Mouse (Mus musculus): ENCODE measurements around the gene Bdnf. TPM values are rescaled to one million over a fixed set of nuclear protein-coding genes. Genes with fewer than 3 reads are reported as not detected.
A peak's percentile ranks its signal among the peaks of the same experiment; 100 is the strongest.

Bdnf gene
- polyA plus RNA-seq, 1 experiment from 2014 or later = 2.0 TPM

DNA sequence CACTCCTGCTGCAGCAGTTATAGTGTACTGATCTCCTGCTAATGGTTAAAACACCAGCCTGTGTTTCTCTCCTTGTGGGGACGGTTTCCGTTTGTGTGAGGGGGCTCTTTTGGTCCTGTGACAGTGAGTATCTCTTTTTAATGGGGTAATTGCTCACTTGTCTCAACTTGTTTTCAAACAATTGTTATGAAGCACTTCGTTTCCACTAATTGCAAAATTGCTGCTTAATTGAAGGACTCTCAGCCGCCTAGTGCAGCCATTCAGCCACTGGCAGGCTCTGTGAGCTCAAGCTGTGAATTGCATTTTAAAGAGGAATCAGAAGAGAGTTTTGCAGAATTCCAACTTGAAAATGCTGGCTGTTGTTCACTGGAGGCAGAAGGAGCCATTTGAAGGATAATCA is 22.7 kb downstream of the Bdnf start:
- peak; percentile 84 for DNase-seq (ENCODE audit: low spot score)
- H3K4me3 ChIP-seq (ENCODE audit: low read depth, low read length) = no peak overlapping the region
- no peaks in the 10 kb centered on the region for H3K36me3 ChIP-seq (ENCODE audit: control insufficient read depth, insufficient read depth, low read length)
- no peaks in the 10 kb centered on the region for H3K9me3 ChIP-seq (replicated peaks; ENCODE audit: control insufficient read depth, low read length)
- no peak overlapping the region for H3K9ac ChIP-seq (ENCODE audit: low read length)
- WGBS = 0% methylated on average over 4 of the region's 4 CpGs
- ATAC-seq = peak; percentile 28; the same call in 1 of the 2 replicates
- H3K27ac ChIP-seq (ENCODE audit: low read depth, low read length) = no peak overlapping the region
- H3K4me1 ChIP-seq (ENCODE audit: control insufficient read depth, insufficient read depth, low read length) = no peaks in the 10 kb centered on the region; the same call in 1 of the 2 replicates
- H3K27me3 ChIP-seq (replicated peaks; ENCODE audit: control insufficient read depth, insufficient read depth, low read length) = peaks cover 43% of the 10 kb centered on the region
- H3K4me2 ChIP-seq (ENCODE audit: low read length) = 0 out of 2 replicates have a peak overlapping the region, but pooled peaks have one; percentile 20

DNA sequence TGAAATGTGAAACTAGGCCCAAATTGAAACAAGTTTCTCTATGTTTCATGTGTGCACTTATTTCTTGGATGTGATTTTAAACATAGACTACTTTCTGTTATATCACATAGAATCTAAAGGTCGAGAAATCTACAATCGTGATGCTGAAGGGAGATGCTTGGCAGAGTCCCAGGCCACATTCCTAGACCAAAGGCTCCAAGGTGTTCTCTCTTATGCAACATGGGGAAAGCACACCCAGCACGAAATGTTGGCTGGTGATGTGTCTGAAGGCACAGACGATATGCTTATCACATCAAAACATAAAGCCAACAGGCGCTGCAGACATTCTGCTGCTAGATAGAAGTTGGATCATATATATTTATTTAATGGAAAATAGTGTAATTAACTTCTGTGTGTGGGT is 25.8 kb downstream of the Bdnf start:
- no peak overlapping the region for H3K27ac ChIP-seq (ENCODE audit: low read depth, low read length)
- H3K9me3 ChIP-seq (replicated peaks; ENCODE audit: control insufficient read depth, low read length) = no peaks in the 10 kb centered on the region
- H3K27me3 ChIP-seq (replicated peaks; ENCODE audit: control insufficient read depth, insufficient read depth, low read length) = peaks cover 18% of the 10 kb centered on the region
- no peak overlapping the region for H3K4me2 ChIP-seq (ENCODE audit: low read length)
- H3K4me1 ChIP-seq (ENCODE audit: control insufficient read depth, insufficient read depth, low read length) = no peaks in the 10 kb centered on the region
- H3K36me3 ChIP-seq (ENCODE audit: control insufficient read depth, insufficient read depth, low read length) = no peaks in the 10 kb centered on the region
- ATAC-seq (no peak), DNase-seq (ENCODE audit: low spot score) (no peak)
- H3K4me3 ChIP-seq (ENCODE audit: low read depth, low read length) = no peak overlapping the region
- no peak overlapping the region for H3K9ac ChIP-seq (ENCODE audit: low read length)
- WGBS = 75% methylated on average over 5 of the region's 5 CpGs

DNA sequence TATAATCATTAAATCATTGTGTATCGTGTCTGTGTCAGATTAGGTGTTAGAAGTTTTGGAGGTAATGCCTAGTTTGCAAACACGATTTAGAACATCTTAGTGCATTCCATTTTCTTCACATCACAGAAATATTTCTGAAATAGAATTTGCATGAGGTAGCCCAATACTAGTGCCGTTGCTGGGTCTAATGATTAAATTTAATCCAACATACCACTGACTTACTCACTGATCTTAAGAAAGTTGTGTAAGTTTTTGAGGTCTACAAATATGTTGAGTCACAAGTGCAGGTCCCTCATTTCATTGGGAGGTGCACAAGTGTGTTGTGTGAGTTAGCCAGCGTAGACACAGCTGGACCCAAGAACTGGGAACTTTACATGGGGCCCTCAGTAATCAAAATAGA is 29.1 kb downstream of the Bdnf start:
- peaks cover 15% of the 10 kb centered on the region for H3K27me3 ChIP-seq (replicated peaks; ENCODE audit: control insufficient read depth, insufficient read depth, low read length)
- H3K9me3 ChIP-seq (replicated peaks; ENCODE audit: control insufficient read depth, low read length) = no peaks in the 10 kb centered on the region
- 82% methylated on average over 4 of the region's 4 CpGs for WGBS
- no peak overlapping the region for H3K27ac ChIP-seq (ENCODE audit: low read depth, low read length)
- no peak overlapping the region for H3K4me2 ChIP-seq (ENCODE audit: low read length)
- H3K9ac ChIP-seq (ENCODE audit: low read length) = no peak overlapping the region
- no peak overlapping the region for H3K4me3 ChIP-seq (ENCODE audit: low read depth, low read length)
- ATAC-seq (no peak), DNase-seq (ENCODE audit: low spot score) (no peak)
- H3K4me1 ChIP-seq (ENCODE audit: control insufficient read depth, insufficient read depth, low read length) = no peaks in the 10 kb centered on the region
- H3K36me3 ChIP-seq (ENCODE audit: control insufficient read depth, insufficient read depth, low read length) = no peaks in the 10 kb centered on the region

DNA sequence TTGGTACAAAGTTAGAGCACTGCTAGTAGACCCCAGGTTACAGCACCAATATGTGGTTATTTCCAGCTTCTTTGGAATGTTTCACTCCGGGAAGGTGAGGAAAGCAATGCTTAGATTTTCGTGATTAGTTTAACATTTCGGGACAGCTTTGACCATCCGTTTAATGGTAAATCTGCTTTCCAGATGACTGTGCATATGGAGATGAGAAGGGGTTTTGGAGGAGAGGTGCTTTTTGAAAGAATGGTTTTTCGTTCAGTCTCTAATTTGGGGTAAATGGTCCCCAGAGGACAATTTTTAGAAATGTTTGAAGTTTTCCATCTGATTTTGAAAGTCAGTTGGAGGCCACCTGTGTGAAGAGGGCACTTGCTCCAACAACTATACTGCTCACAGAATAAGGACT is 29.6 kb downstream of the Bdnf start:
- DNase-seq (ENCODE audit: low spot score) (no peak), ATAC-seq (no peak)
- H3K9me3 ChIP-seq (replicated peaks; ENCODE audit: control insufficient read depth, low read length) = no peaks in the 10 kb centered on the region
- H3K27me3 ChIP-seq (replicated peaks; ENCODE audit: control insufficient read depth, insufficient read depth, low read length) = peaks cover 15% of the 10 kb centered on the region; the same call in 1 of the 2 replicates
- H3K9ac ChIP-seq (ENCODE audit: low read length) = no peak overlapping the region
- WGBS = 91% methylated on average over 5 of the region's 5 CpGs
- H3K4me1 ChIP-seq (ENCODE audit: control insufficient read depth, insufficient read depth, low read length) = no peaks in the 10 kb centered on the region
- no peak overlapping the region for H3K4me2 ChIP-seq (ENCODE audit: low read length)
- no peaks in the 10 kb centered on the region for H3K36me3 ChIP-seq (ENCODE audit: control insufficient read depth, insufficient read depth, low read length)
- H3K27ac ChIP-seq (ENCODE audit: low read depth, low read length) = no peak overlapping the region
- H3K4me3 ChIP-seq (ENCODE audit: low read depth, low read length) = no peak overlapping the region

DNA sequence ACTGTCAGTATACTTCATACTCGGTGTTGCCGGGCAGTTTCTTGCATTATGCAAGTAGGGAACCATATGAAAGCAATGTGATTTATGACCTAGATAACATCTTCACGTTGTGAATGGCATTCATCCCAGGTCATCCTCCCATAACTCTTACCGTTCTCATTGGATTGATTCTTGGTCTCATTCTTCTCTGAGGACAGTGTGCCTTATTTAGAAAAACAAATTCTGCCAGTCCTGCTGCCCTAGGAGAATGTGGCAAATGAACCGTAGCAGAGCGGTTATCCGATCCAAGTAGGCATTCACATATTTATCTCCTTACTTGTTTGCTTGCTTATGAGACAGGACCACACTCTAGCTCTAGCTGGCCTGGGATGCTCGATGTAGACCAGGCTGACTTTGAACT is 32.0 kb downstream of the Bdnf start:
- no peaks in the 10 kb centered on the region for H3K4me1 ChIP-seq (ENCODE audit: control insufficient read depth, insufficient read depth, low read length)
- no peak overlapping the region for H3K9ac ChIP-seq (ENCODE audit: low read length)
- DNase-seq (ENCODE audit: low spot score) = no peak
- H3K4me2 ChIP-seq (ENCODE audit: low read length) = no peak overlapping the region
- no peak for ATAC-seq
- H3K27ac ChIP-seq (ENCODE audit: low read depth, low read length) = no peak overlapping the region
- no peaks in the 10 kb centered on the region for H3K36me3 ChIP-seq (ENCODE audit: control insufficient read depth, insufficient read depth, low read length)
- H3K27me3 ChIP-seq (replicated peaks; ENCODE audit: control insufficient read depth, insufficient read depth, low read length) = 0 out of 2 replicates have a peak, but pooled peaks cover 3% of the 10 kb centered on the region
- WGBS = 86% methylated on average over 8 of the region's 8 CpGs
- H3K4me3 ChIP-seq (ENCODE audit: low read depth, low read length) = no peak overlapping the region
- H3K9me3 ChIP-seq (replicated peaks; ENCODE audit: control insufficient read depth, low read length) = no peaks in the 10 kb centered on the region

DNA sequence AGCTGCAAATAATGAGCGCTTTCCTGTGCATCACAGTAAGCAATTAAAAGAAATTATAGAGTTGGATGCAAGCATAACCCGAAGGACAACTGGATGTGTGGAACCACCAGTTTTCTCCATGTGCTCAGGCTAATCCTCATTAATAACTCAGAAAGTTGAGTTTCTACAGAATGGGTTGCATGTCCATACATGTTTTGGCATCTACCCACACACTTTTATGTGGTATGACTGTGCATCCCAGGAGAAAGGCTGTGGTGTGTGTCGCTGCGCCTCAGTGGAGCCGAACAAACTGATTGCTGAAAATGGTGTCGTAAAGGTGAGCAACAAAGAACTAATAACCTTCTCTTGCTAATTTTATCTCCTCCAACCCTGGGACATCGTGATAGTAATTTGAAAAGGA is 34.8 kb downstream of the Bdnf start:
- DNase-seq (ENCODE audit: low spot score) (no peak), ATAC-seq (no peak)
- H3K4me3 ChIP-seq (ENCODE audit: low read depth, low read length) = no peak overlapping the region
- H3K9me3 ChIP-seq (replicated peaks; ENCODE audit: control insufficient read depth, low read length) = no peaks in the 10 kb centered on the region
- no peak overlapping the region for H3K4me2 ChIP-seq (ENCODE audit: low read length)
- 84% methylated on average over 7 of the region's 7 CpGs for WGBS
- no peak overlapping the region for H3K27ac ChIP-seq (ENCODE audit: low read depth, low read length)
- H3K9ac ChIP-seq (ENCODE audit: low read length) = no peak overlapping the region
- no peaks in the 10 kb centered on the region for H3K27me3 ChIP-seq (replicated peaks; ENCODE audit: control insufficient read depth, insufficient read depth, low read length)
- H3K36me3 ChIP-seq (ENCODE audit: control insufficient read depth, insufficient read depth, low read length) = no peaks in the 10 kb centered on the region
- H3K4me1 ChIP-seq (ENCODE audit: control insufficient read depth, insufficient read depth, low read length) = no peaks in the 10 kb centered on the region

DNA sequence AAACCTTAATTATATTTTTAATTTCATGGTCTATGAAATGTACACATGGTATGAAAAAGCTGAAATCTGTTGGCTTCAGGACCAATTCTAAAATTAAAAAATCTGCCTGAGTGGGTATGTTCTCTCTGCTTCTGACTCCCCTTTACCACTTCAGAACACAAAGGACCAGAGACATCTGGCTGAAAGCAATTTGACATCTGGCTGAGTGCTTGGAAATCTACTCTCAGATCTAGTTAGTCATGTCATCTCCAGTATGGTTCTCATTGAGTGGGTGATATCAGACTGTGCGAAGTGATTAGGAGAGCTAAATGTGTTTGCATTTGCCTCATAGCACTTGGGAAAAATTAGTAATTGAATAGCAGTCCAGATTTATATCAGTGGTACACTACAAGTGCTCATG is 36.5 kb downstream of the Bdnf start:
- ATAC-seq (no peak), DNase-seq (ENCODE audit: low spot score) (no peak)
- H3K9me3 ChIP-seq (replicated peaks; ENCODE audit: control insufficient read depth, low read length) = no peaks in the 10 kb centered on the region
- H3K4me1 ChIP-seq (ENCODE audit: control insufficient read depth, insufficient read depth, low read length) = no peaks in the 10 kb centered on the region
- no peak overlapping the region for H3K9ac ChIP-seq (ENCODE audit: low read length)
- H3K36me3 ChIP-seq (ENCODE audit: control insufficient read depth, insufficient read depth, low read length) = no peaks in the 10 kb centered on the region
- no peak overlapping the region for H3K27ac ChIP-seq (ENCODE audit: low read depth, low read length)
- H3K4me2 ChIP-seq (ENCODE audit: low read length) = no peak overlapping the region
- no peak overlapping the region for H3K4me3 ChIP-seq (ENCODE audit: low read depth, low read length)
- WGBS = 95% methylated on average over 1 of the region's 1 CpGs
- no peaks in the 10 kb centered on the region for H3K27me3 ChIP-seq (replicated peaks; ENCODE audit: control insufficient read depth, insufficient read depth, low read length)

DNA sequence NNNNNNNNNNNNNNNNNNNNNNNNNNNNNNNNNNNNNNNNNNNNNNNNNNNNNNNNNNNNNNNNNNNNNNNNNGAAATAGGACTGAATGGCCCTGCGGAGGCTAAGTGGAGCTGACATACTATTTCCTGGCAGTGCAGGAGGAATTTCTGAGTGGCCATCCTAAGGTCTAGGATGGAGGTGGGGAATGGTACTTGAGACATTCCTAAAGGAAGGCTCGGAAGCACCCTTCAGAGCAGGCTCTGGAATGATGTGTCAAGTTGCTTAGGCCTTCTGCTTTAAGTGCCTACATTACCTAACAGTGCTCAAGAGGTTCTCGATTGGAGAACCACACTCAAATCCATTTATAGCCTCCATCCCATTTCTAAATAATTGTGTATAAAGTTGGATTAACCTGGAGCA is 50.8 kb downstream of the Bdnf start:
- H3K27me3 ChIP-seq (replicated peaks; ENCODE audit: control insufficient read depth, insufficient read depth, low read length) = no peaks in the 10 kb centered on the region
- no peak for ATAC-seq
- H3K36me3 ChIP-seq (ENCODE audit: control insufficient read depth, insufficient read depth, low read length) = no peaks in the 10 kb centered on the region
- no peak overlapping the region for H3K9ac ChIP-seq (ENCODE audit: low read length)
- H3K4me3 ChIP-seq (ENCODE audit: low read depth, low read length) = no peak overlapping the region
- H3K27ac ChIP-seq (ENCODE audit: low read depth, low read length) = no peak overlapping the region
- H3K4me2 ChIP-seq (ENCODE audit: low read length) = no peak overlapping the region
- H3K4me1 ChIP-seq (ENCODE audit: control insufficient read depth, insufficient read depth, low read length) = 0 out of 2 replicates have a peak, but pooled peaks cover 3% of the 10 kb centered on the region
- 86% methylated on average over 3 of the region's 3 CpGs for WGBS
- no peak for DNase-seq (ENCODE audit: low spot score)
- no peaks in the 10 kb centered on the region for H3K9me3 ChIP-seq (replicated peaks; ENCODE audit: control insufficient read depth, low read length)

DNA sequence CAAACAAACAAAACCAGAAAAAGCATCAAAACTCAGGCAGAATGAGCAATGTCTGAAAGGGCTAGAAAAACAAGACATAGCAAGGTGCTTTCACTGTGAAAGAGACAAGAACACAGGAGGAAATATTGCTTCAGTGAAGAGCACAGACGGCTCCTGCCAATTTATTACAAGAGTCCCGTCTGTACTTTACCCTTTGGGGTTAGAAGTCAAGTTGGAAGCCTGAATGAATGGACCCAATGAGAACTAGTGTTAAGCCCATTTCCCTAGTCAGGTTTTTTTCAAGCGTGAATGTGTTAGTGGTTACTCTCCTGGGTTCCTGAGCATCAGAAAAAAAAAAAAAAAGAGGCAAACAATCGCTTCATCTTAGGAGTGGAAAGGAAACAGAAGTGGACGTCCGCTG is 51.3 kb downstream of the Bdnf start:
- DNase-seq (ENCODE audit: low spot score) = no peak
- Histone ChIP-seq H3K4me2 (ENCODE audit: low read length) (no peak overlapping the region), H3K4me1 (ENCODE audit: control insufficient read depth, insufficient read depth, low read length) (0 out of 2 replicates have a peak, but pooled peaks cover 3% of the 10 kb centered on the region), H3K9me3 (replicated peaks; ENCODE audit: control insufficient read depth, low read length) (no peaks in the 10 kb centered on the region), H3K27me3 (replicated peaks; ENCODE audit: control insufficient read depth, insufficient read depth, low read length) (no peaks in the 10 kb centered on the region), H3K4me3 (ENCODE audit: low read depth, low read length) (no peak overlapping the region), H3K27ac (ENCODE audit: low read depth, low read length) (no peak overlapping the region), H3K9ac (ENCODE audit: low read length) (no peak overlapping the region), H3K36me3 (ENCODE audit: control insufficient read depth, insufficient read depth, low read length) (no peaks in the 10 kb centered on the region)
- WGBS = 76% methylated on average over 6 of the region's 6 CpGs
- ATAC-seq = no peak
